Mouse (Mus musculus) left cerebral cortex, postnatal 4 days (tissue): ENCODE data around the gene Rsrc2. TPM values are rescaled to one million over a fixed set of nuclear protein-coding genes. Genes with fewer than 3 reads are reported as not detected.

ENCODE experiments used
- DNase-seq: peaks from one replicate; pipeline ENCODE4 v3.0.0-alpha.2; 2022
- intact Hi-C: fragments of 180-260 bp; cut with DNase I; formaldehyde crosslinking; loops from one replicate; pipeline ENCODE4 v1.15.1; 2025
- total RNA-seq, 2 experiments: library from RNA; stranded (reverse); gene quantifications; 2 replicates each; pipeline ENCODE4 v1.2.3; 2021

Gene Rsrc2
- total RNA-seq, 2 experiments from 2014 or later: 94.9 to 95.1 TPM

DNA sequence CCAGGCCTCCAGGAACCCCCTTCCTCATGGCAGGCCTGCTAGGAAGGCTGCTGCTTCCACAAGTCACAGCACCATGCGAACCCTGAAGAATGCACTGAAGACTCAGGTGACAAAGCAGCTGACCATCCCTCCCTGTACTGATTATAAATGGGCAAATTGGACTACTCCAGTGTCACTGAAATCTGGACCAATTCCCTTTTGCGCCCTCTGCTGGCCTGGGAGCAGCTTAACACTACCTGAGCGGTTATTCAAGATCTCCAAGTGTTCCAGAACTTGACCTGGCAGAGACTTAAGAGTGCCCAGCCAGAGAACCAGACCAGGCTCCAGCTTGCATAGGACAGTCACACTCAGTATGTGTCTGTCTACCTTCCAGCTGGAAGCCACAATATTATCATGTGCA, 50.0 kb downstream of the Rsrc2 start:
- intact Hi-C loops: no loop called here
- peak; percentile 79 for DNase-seq

DNA sequence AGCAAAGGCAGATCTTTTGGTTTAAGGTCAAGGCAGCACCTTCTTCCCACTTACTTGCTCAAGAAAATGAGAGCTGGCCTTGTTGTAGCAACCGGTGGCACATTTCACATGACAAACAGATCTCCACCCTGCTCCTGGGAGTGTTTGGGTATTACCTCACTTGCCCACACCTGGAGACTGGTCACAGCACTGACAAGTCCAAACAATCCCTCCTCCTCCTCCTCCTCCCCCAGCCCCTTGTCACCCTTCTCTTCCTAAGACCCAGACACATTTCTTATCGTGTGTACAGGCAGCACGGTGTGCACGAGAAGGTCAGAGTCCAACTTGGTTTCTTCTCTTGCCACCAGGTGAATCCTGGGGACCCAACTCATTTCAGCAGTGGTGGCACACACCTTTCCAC, 52.3 kb downstream of the Rsrc2 start:
- intact Hi-C loops: no loop called here
- DNase-seq: no peak

DNA sequence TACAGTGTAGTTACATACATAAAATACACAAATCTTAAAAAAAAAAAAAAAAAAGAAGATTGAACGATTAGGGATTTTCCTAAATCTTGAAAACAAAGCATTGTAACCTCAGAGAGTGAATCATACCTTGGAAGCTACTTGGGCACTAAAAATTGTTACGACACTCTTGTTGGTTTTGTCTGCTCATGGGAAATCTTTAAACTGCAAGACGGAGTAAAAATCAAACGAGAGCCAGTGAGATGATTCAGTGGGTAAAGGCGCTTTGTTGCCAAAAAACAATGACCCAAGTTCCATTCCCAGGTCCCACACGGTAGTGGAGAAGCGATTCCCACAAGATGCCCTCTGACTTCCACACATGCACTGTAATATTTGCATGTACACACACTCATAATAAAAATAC, 53.0 kb downstream of the Rsrc2 start:
- intact Hi-C loops: no loop called here
- no peak for DNase-seq

DNA sequence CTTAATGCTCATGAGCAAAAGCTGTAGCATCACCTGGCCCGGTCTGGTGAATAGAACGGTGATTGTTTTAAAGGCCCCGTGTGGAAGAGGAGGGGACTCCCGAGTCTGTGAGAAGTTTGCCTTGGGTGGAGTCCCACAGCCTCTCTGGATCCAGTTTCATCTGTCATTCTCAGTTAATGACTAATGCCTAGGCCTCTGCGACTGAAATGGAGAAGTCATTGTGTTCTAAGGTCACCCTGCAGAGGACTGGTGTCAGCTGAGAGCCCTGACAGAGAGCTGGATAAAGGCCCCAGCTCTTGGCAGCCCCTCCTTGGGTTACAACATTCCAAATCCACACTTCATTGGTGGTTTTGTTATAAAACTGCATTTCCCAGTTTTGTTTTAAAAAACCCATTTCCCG, 54.7 kb downstream of the Rsrc2 start:
- DNase-seq: no peak
- intact Hi-C loops: no loop called here

DNA sequence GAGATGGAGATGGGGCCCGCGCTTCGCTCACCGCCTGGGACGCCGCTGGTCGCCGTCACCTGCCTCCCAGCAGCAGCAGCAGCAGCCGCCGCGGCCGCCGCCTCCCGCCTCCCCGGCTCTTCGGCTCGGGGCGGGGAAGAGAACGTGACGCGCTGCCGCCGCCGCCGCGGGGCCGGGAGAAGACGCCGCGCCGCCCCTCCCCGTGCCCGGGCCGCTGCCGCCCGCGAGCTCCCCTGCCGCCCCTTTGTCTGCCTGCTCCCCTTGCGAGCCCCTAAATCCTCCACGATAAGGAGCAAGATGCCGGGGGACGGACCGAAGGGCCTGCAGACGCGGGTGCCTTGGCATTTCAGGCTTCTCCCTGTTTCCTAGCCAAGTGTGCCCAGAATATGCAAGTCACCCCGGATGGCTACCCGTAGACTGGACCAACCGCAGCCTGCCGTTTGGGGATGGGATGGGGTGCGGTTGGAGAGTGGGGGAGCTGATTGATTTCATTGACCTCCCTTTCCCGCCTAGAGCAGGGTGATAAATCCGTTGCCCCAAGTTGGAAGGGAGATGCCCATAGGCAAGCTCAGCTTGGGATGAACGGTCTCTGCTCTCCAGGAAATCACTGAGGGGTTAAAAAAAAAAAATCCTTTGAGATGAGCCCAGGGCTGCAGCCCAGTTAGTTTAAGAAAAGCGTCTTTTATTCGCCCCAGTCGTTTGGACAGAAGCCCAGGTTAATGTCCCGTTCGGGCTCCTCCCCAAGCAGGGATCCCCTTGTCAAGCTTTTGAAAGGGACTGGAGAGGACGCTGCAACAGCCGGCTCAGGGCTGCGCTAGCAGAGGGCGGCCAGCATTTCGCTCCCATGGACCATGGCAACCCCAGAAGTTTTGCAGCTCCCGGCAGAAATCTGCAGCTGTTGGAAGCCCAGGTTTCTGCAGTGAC, 64.7 kb downstream of the Rsrc2 start, which contains the start of gene Clip1:
Gene Clip1 (minus strand): TSS at position 398 of the 924 bp plus-strand sequence.
- intact Hi-C loops: loop anchor here (5.0 kb wide), 1 partner anchor 57 kb away; no protein-coding TSS in a partner anchor
- DNase-seq: peak; percentile 64

DNA sequence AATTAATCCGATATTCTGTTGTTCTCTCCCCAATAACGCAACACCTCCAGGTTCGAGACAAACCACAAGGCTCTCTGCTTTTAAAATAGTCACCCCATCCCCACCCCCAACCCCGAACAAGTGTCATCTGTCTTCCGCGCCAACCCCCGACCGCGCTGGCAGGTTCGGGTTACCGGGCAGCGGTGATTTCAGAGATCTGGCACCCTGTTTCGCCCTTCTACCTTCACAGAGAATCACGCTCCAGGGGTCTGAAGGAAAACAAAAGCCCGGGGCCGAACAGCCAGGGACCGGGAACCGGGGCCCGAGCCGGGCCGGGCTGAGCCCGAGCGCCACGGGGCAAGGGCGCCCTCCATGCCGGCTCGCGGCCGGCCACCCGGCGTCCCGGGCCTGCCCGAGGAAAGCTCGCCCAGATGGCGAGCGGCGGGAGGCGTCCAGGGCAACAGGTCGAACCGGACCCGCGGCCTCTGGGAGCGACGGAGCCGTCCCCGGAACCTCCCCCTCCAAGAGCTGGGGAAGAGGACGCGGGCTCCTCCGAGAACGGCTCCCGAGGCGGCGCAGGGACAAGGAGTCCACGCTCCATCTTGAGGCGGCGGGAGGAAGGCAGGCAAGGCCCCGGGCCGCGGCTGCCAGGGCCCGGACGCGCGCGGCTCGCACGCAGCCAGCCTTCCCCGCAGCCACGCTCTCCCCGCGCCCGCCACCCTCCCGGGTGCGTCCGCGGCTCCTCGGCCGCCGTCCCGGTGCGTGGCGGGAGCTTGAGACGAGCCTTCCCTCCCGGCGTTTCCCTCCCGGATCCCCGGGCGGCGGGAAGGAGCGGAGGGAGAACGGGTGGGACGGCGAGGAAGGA, 65.6 kb downstream of the Rsrc2 start:
- peak; percentile 53 for DNase-seq
- intact Hi-C loops: loop anchor here (5.0 kb wide), 1 partner anchor 56 kb away; no protein-coding TSS in a partner anchor

DNA sequence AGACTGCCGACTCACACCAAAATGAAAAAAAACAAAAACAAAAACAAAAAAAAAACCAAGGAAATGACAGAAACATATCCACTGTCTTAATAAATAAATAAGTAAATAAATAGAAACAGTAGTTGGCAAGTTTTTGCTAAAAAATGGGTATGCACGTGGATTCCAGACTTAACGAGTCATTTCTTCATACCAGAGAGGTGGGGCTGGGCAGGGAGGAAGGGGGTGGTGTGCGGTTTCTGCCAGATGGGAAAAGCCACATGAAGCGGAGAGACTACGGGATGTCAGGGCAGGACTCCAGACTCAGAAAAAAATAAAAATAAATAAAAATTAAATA, 66.2 kb downstream of the Rsrc2 start:
- DNase-seq: no peak
- intact Hi-C loops: loop anchor here (5.0 kb wide), 1 partner anchor 56 kb away; no protein-coding TSS in a partner anchor

DNA sequence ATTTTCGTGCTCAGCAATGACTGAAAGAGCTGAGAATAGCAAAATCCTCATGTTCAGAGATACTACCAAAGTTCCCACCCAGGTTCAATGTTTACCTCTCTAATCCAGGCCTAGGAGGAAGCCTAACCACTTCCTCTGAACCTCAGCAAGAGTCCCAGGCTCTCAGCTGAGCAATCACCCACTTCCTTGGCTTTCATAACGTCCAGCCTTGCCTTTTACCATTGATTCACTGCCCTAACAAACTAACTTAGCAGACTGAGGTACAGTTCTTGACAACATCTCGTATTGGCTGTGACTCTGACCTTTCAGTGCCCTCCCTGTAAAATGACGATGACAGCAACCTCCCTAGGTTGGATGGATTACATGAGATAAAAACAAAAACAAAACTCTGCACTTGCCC, 66.8 kb downstream of the Rsrc2 start:
- DNase-seq: no peak
- intact Hi-C loops: loop anchor here (5.0 kb wide), 1 partner anchor 55 kb away; no protein-coding TSS in a partner anchor

DNA sequence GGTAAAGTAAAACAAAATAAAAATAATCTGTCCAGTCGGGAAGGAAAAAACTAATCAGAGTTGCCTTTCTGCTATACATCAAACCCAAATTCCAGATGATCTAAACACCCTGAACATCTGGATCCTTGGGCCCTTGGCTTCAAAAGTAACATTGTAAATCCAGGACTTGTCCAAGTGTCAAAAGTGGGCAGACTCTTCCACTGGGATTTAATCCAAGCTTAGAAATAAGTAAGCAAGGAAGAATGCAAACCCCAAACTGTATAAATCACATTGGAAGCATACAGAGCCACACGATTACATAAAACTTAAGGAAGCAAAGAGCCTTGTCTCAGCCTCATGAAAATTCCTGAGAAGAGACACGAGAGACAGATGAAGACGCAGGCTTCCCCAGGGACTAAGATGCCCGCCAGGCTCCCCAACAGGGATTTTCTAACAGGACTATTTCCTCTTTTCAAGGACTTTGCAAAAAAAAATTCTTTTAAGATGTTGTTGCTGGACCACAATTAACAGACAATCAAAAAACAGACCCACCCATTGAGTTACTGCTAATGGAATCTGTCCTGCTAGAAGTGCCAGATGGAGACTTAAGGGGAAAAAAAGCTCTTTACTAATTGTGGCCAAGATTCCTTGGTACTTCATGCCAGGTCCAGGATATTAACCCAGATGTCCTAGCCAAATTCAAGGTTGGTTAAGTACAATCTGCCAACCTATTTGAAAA, 69.5 kb downstream of the Rsrc2 start:
- DNase-seq: peak; percentile 21
- intact Hi-C loops: loop anchor here (5.0 kb wide), 1 partner anchor 52 kb away; no protein-coding TSS in a partner anchor

DNA sequence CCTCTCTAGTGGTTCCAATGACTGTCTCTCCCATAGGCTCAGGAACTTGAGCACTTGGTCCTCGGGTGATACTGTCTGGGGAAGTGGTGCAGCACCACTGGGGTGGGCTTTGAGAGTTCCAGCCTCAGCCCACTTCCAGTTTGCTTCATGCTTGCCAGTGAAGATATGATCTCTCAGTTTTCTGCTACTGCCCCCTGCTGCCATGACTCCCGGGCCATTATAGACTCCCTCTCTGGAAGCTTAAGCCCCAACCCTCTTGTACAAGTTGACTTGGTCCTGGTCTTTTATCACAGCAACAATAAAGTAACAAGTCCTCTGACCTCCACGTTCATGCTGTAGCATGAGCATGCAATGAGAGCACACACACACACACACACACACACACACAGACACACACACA, 70.1 kb downstream of the Rsrc2 start:
- intact Hi-C loops: no loop called here

More for the DNA sequence above, 70.1 kb downstream of the Rsrc2 start:
- DNase-seq: no peak

Other genes starting within 250 kb of the Rsrc2 start
- gene B3gnt4, start 239.0 kb downstream of the Rsrc2 start, total RNA-seq: 1 to 10 TPM; 1.5 to 2.4 TPM
- 10 to 100 TPM; 42.1 to 47.8 TPM for gene Diablo, start 225.2 kb downstream of the Rsrc2 start, total RNA-seq
- 1 to 10 TPM; 6.4 to 8.3 TPM for gene Gm49027, start 223.9 kb downstream of the Rsrc2 start, total RNA-seq
- gene Vps33a, start 176.4 kb downstream of the Rsrc2 start, total RNA-seq: 10 to 100 TPM; 71.2 to 83.2 TPM
- 100 to 1,000 TPM; 154 to 158 TPM for gene Clip1, start 64.8 kb downstream of the Rsrc2 start, total RNA-seq
- 10 to 100 TPM; 66.3 to 70.9 TPM for gene Zcchc8, start 28.3 kb downstream of the Rsrc2 start, total RNA-seq
- 1 to 10 TPM; 7.8 to 8.8 TPM for gene Kntc1, start 302 bp upstream of the Rsrc2 start, total RNA-seq
- not detected for gene Hcar2, start 116.1 kb upstream of the Rsrc2 start, total RNA-seq
- gene Hcar1, start 130.6 kb upstream of the Rsrc2 start, total RNA-seq: 1 to 10 TPM in 1 of 2 experiments, under 1 TPM in 1; 0.54 to 1.1 TPM
- gene Denr, start 157.8 kb upstream of the Rsrc2 start, total RNA-seq: 10 to 100 TPM; 69.6 to 75.8 TPM
- gene Gm43518, start 178.0 kb upstream of the Rsrc2 start, total RNA-seq: 1 to 10 TPM; 1.2 to 1.3 TPM
- 1 to 10 TPM; 1.9 to 4.8 TPM for gene Ccdc62, start 181.3 kb upstream of the Rsrc2 start, total RNA-seq
- gene Hip1r, start 224.2 kb upstream of the Rsrc2 start, total RNA-seq: 10 to 100 TPM; 83.2 to 84.8 TPM